Mouse (Mus musculus): ENCODE data around the gene Luc7l. TPM values are rescaled to one million over a fixed set of nuclear protein-coding genes. Genes with fewer than 3 reads are reported as not detected.
A peak's percentile ranks its signal among the peaks of the same experiment; 100 is the strongest.
"Not testable (repeated sequence)": the region's sequence is repeated elsewhere in the genome, so short reads cannot be mapped to it uniquely, and the experiment has no call there.

Gene Luc7l
- total and polyA plus RNA-seq, 2 experiments from 2014 or later, result 36.1 to 36.7 TPM

- Histone ChIP-seq H3K4me1 (ENCODE audit: control insufficient read depth, insufficient read depth) (no peaks in the 10 kb centered on the region), H3K9me3 (replicated peaks; ENCODE audit: control insufficient read depth, low read length) (no peaks in the 10 kb centered on the region), H3K4me3 (ENCODE audit: low read depth, low read length) (no peak overlapping the region), H3K27me3 (ENCODE audit: control insufficient read depth, insufficient read depth, low read length) (no peaks in the 10 kb centered on the region), H3K36me3 (replicated peaks; ENCODE audit: control insufficient read depth, insufficient read depth, low read length) (peaks cover 71% of the 10 kb centered on the region), H3K27ac (ENCODE audit: low read depth) (no peak overlapping the region), H3K4me2 (ENCODE audit: low read depth, low read length) (no peak overlapping the region), H3K9ac (replicated peaks; ENCODE audit: low read depth, low read length) (no peak overlapping the region)
- DNase-seq (ENCODE audit: low spot score) (no peak), ATAC-seq (ENCODE audit: insufficient read depth, low read depth) (no peak)
- 83% methylated on average over 3 of the region's 3 CpGs for WGBS
- TF ChIP-seq CTCF (IDR thresholded peaks at IDR 0.05; ENCODE audit: low read depth), result no peak
- no peak for TF ChIP-seq EP300 (IDR thresholded peaks at IDR 0.05; ENCODE audit: low read depth)
Observed at GRCm38 (mm10) chr17:26272586-26272985, 19.9 kb downstream of the Luc7l start.

GRCm38 (mm10) chr17:26275933-26276332 is 23.2 kb downstream of the Luc7l start:
- no peaks in the 10 kb centered on the region for H3K4me1 ChIP-seq (ENCODE audit: control insufficient read depth, insufficient read depth)
- ATAC-seq (ENCODE audit: insufficient read depth, low read depth), result no peak
- no peak overlapping the region for H3K4me2 ChIP-seq (ENCODE audit: low read depth, low read length)
- H3K4me3 ChIP-seq (ENCODE audit: low read depth, low read length), result no peak overlapping the region
- WGBS, result 74% methylated on average over 13 of the region's 13 CpGs
- peaks cover 76% of the 10 kb centered on the region for H3K36me3 ChIP-seq (replicated peaks; ENCODE audit: control insufficient read depth, insufficient read depth, low read length)
- no peak for TF ChIP-seq EP300 (IDR thresholded peaks at IDR 0.05; ENCODE audit: low read depth)
- TF ChIP-seq CTCF (IDR thresholded peaks at IDR 0.05; ENCODE audit: low read depth), result no peak
- H3K27me3 ChIP-seq (ENCODE audit: control insufficient read depth, insufficient read depth, low read length), result no peaks in the 10 kb centered on the region
- no peak for DNase-seq (ENCODE audit: low spot score)
- H3K9me3 ChIP-seq (replicated peaks; ENCODE audit: control insufficient read depth, low read length), result no peaks in the 10 kb centered on the region
- H3K9ac ChIP-seq (replicated peaks; ENCODE audit: low read depth, low read length), result no peak overlapping the region
- no peak overlapping the region for H3K27ac ChIP-seq (ENCODE audit: low read depth)

DNA sequence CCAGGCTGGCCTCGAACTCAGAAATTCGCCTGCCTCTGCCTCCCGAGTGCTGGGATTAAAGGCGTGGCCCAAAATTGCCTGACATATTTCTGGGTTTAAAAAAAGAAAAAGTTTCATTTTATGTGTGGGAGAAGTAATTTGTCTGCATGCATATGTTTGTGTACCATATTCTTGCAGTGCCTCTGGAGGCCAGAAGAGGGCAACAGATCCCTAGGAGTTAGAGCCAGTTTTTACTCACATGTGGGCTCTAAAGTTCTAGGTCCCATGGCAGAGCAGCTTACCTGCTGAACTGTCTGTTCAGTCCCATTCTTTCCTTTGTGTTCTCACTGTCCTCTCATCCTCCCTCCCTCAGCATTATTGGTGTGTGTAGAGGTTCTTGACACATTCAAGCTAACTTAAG is 24.0 kb downstream of the Luc7l start:
- TF ChIP-seq CTCF (IDR thresholded peaks at IDR 0.05; ENCODE audit: low read depth) (peak; percentile 58), EP300 (IDR thresholded peaks at IDR 0.05; ENCODE audit: low read depth) (no peak)
- WGBS, result 86% methylated on average over 4 of the region's 4 CpGs
- ATAC-seq (ENCODE audit: insufficient read depth, low read depth), result no peak
- no peaks in the 10 kb centered on the region for H3K27me3 ChIP-seq (ENCODE audit: control insufficient read depth, insufficient read depth, low read length)
- no peaks in the 10 kb centered on the region for H3K4me1 ChIP-seq (ENCODE audit: control insufficient read depth, insufficient read depth)
- no peak overlapping the region for H3K4me3 ChIP-seq (ENCODE audit: low read depth, low read length)
- no peak overlapping the region for H3K9ac ChIP-seq (replicated peaks; ENCODE audit: low read depth, low read length)
- no peak overlapping the region for H3K4me2 ChIP-seq (ENCODE audit: low read depth, low read length)
- no peaks in the 10 kb centered on the region for H3K9me3 ChIP-seq (replicated peaks; ENCODE audit: control insufficient read depth, low read length)
- DNase-seq (ENCODE audit: low spot score), result no peak
- H3K36me3 ChIP-seq (replicated peaks; ENCODE audit: control insufficient read depth, insufficient read depth, low read length), result peaks cover 77% of the 10 kb centered on the region
- H3K27ac ChIP-seq (ENCODE audit: low read depth), result no peak overlapping the region

GRCm38 (mm10) chr17:26286199-26286955 is 33.7 kb downstream of the Luc7l start:
- no peak overlapping the region for H3K9ac ChIP-seq (replicated peaks; ENCODE audit: low read depth, low read length)
- no peak overlapping the region for H3K4me3 ChIP-seq (ENCODE audit: low read depth, low read length)
- no peaks in the 10 kb centered on the region for H3K4me1 ChIP-seq (ENCODE audit: control insufficient read depth, insufficient read depth)
- 82% methylated on average over 8 of the region's 8 CpGs for WGBS
- DNase-seq (ENCODE audit: low spot score) (no peak), ATAC-seq (ENCODE audit: insufficient read depth, low read depth) (no peak)
- H3K9me3 ChIP-seq (replicated peaks; ENCODE audit: control insufficient read depth, low read length), result 0 out of 2 replicates have a peak, but pooled peaks cover 1% of the 10 kb centered on the region
- no peak overlapping the region for H3K4me2 ChIP-seq (ENCODE audit: low read depth, low read length)
- H3K27me3 ChIP-seq (ENCODE audit: control insufficient read depth, insufficient read depth, low read length), result no peaks in the 10 kb centered on the region
- H3K36me3 ChIP-seq (replicated peaks; ENCODE audit: control insufficient read depth, insufficient read depth, low read length), result peaks cover 65% of the 10 kb centered on the region
- TF ChIP-seq CTCF (IDR thresholded peaks at IDR 0.05; ENCODE audit: low read depth) (no peak), EP300 (IDR thresholded peaks at IDR 0.05; ENCODE audit: low read depth) (no peak)
- no peak overlapping the region for H3K27ac ChIP-seq (ENCODE audit: low read depth)

GRCm38 (mm10) chr17:26289475-26289874 is 36.8 kb downstream of the Luc7l start:
- no peak for TF ChIP-seq EP300 (IDR thresholded peaks at IDR 0.05; ENCODE audit: low read depth)
- TF ChIP-seq CTCF (IDR thresholded peaks at IDR 0.05; ENCODE audit: low read depth), result no peak
- H3K4me2 ChIP-seq (ENCODE audit: low read depth, low read length), result no peak overlapping the region
- H3K4me3 ChIP-seq (ENCODE audit: low read depth, low read length), result no peak overlapping the region
- peaks cover 34% of the 10 kb centered on the region for H3K36me3 ChIP-seq (replicated peaks; ENCODE audit: control insufficient read depth, insufficient read depth, low read length)
- no peaks in the 10 kb centered on the region for H3K27me3 ChIP-seq (ENCODE audit: control insufficient read depth, insufficient read depth, low read length)
- H3K27ac ChIP-seq (ENCODE audit: low read depth), result no peak overlapping the region
- DNase-seq (ENCODE audit: low spot score), result no peak
- 0 out of 2 replicates have a peak, but pooled peaks cover 7% of the 10 kb centered on the region for H3K9me3 ChIP-seq (replicated peaks; ENCODE audit: control insufficient read depth, low read length)
- no peak for ATAC-seq (ENCODE audit: insufficient read depth, low read depth)
- no peaks in the 10 kb centered on the region for H3K4me1 ChIP-seq (ENCODE audit: control insufficient read depth, insufficient read depth)
- 80% methylated on average over 4 of the region's 4 CpGs for WGBS
- no peak overlapping the region for H3K9ac ChIP-seq (replicated peaks; ENCODE audit: low read depth, low read length)

DNA sequence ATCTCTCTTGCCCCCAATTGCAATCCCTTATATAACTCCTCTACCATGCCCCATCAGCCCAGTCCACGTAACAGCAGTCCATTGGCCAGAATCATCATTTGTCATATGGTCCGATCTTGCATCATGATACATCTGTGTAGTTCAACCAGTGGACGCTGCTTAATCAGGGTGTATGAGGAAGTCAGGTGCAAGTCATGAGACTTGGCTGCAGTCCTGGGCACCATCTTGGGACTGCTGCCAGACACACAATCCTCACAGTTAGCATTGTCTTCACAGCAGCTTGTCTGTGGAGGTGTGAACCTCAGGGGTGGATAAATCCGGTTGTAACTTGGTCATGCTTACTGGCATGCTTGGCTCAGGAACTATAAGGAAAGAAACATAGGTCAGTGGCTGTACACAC is 45.6 kb downstream of the Luc7l start:
- not testable (repeated sequence) for H3K9me3 ChIP-seq (replicated peaks; ENCODE audit: control insufficient read depth, low read length)

More for the DNA sequence above, 45.6 kb downstream of the Luc7l start:
- H3K4me1 ChIP-seq (ENCODE audit: control insufficient read depth, insufficient read depth); H3K27me3 ChIP-seq (ENCODE audit: control insufficient read depth, insufficient read depth, low read length); H3K36me3 ChIP-seq (replicated peaks; ENCODE audit: control insufficient read depth, insufficient read depth, low read length); H3K9ac ChIP-seq (replicated peaks; ENCODE audit: low read depth, low read length); H3K27ac ChIP-seq (ENCODE audit: low read depth); H3K4me2 ChIP-seq (ENCODE audit: low read depth, low read length); ATAC-seq (ENCODE audit: insufficient read depth, low read depth); DNase-seq (ENCODE audit: low spot score); H3K4me3 ChIP-seq (ENCODE audit: low read depth, low read length): not testable (repeated sequence)
- 76% methylated on average over 4 of the region's 4 CpGs for WGBS

All from heart, postnatal 0 days (tissue).